Mouse (Mus musculus) megakaryocyte progenitor cell, adult 5-6 weeks (primary cell): Measurements from ENCODE around the gene Prkag1. TPM values are rescaled to one million over a fixed set of nuclear protein-coding genes. Genes with fewer than 3 reads are reported as not detected.

ENCODE experiments used
- ATAC-seq: replicated peaks from 2 replicates; pipeline ENCODE4 v1.8.0; 2016; ENCODE audit warnings: mild to moderate bottlenecking, moderate TSS enrichment, inconsistent platforms; ENCODE audit not compliant: poor library complexity
- total RNA-seq, 2 experiments: library from RNA; stranded (forward) in 1 of 2; stranded (reverse) in 1 of 2; fragments of 157-497, 149-512 nt in 1 of 2; fragments of 200-1000 nt in 1 of 2; gene quantifications; 2 replicates each; pipeline versions ENCODE4 v1.2.3 to v1.2.4; 2015 to 2017

Prkag1 gene
- total RNA-seq, 2 experiments from 2014 or later = 38.4 to 105 TPM

- no peak for ATAC-seq
Observed at GRCm38 (mm10) chr15:98796803-98797595, 34.3 kb downstream of the Prkag1 start.

- ATAC-seq = no peak
Observed at GRCm38 (mm10) chr15:98793141-98793698, 38.1 kb downstream of the Prkag1 start.

GRCm38 (mm10) chr15:98792233-98793020, 38.9 kb downstream of the Prkag1 start:
- ATAC-seq = no peak

- ATAC-seq = no peak
Observed at GRCm38 (mm10) chr15:98791771-98792170, 39.5 kb downstream of the Prkag1 start.

GRCm38 (mm10) chr15:98791221-98791620, 40.1 kb downstream of the Prkag1 start:
- no peak for ATAC-seq

GRCm38 (mm10) chr15:98790761-98791160, 40.6 kb downstream of the Prkag1 start:
- ATAC-seq = no peak

GRCm38 (mm10) chr15:98789661-98790535, 41.4 kb downstream of the Prkag1 start, which contains the start of gene Wnt1:
Wnt1 (plus strand) TSS chr15:98789857.
- ATAC-seq = no peak

- peak; percentile 54 for ATAC-seq
Observed at GRCm38 (mm10) chr15:98788972-98789660, 42.2 kb downstream of the Prkag1 start.

- ATAC-seq = 0 out of 2 replicates have a peak, but pooled peaks have one; percentile 41
Observed at GRCm38 (mm10) chr15:98787930-98788329, 43.4 kb downstream of the Prkag1 start.

- peak; percentile 59 for ATAC-seq
Observed at GRCm38 (mm10) chr15:98785744-98786143, 45.6 kb downstream of the Prkag1 start.

- ATAC-seq = no peak
Observed at GRCm38 (mm10) chr15:98781166-98781565, 50.2 kb downstream of the Prkag1 start.

- peak; percentile 35; the same call in 1 of the 2 replicates for ATAC-seq
Observed at GRCm38 (mm10) chr15:98780573-98780972, 50.7 kb downstream of the Prkag1 start.

- no peak for ATAC-seq
Observed at GRCm38 (mm10) chr15:98780075-98780474, 51.2 kb downstream of the Prkag1 start.

GRCm38 (mm10) chr15:98778806-98779205, 52.5 kb downstream of the Prkag1 start:
- ATAC-seq = 0 out of 2 replicates have a peak, but pooled peaks have one; percentile 15

GRCm38 (mm10) chr15:98778191-98778770, 53.0 kb downstream of the Prkag1 start:
- ATAC-seq = no peak

- no peak for ATAC-seq
Observed at GRCm38 (mm10) chr15:98777762-98778161, 53.6 kb downstream of the Prkag1 start, which contains the start of gene Wnt10b. Wnt10b (minus strand) TSS chr15:98778150.

GRCm38 (mm10) chr15:98777005-98777616, 54.2 kb downstream of the Prkag1 start:
- ATAC-seq = no peak

- ATAC-seq = peak; percentile 43; the same call in 1 of the 2 replicates
Observed at GRCm38 (mm10) chr15:98776280-98777004, 54.9 kb downstream of the Prkag1 start.
